Mouse (Mus musculus) forebrain, embryonic 14.5 days (tissue): ENCODE data around the gene Mecom. TPM values are rescaled to one million over a fixed set of nuclear protein-coding genes. Genes with fewer than 3 reads are reported as not detected.

Source experiments
- ATAC-seq: fragments of 200-750 bp; cut with Nextera tagmentation; 2 replicates; pipeline ENCODE4 v1.8.0; 2017; ENCODE audit warnings: mild to moderate bottlenecking, moderate library complexity
- DNase-seq: peaks from one replicate; pipeline ENCODE4 v3.0.0-alpha.2; 2015; ENCODE audit warnings: low spot score
- H3K27ac ChIP-seq: fragments of 300-500 bp; sonication (generic); 2 replicates; pipeline ENCODE4 v1.5.1; 2014; ENCODE audit warnings: low read depth, mild to moderate bottlenecking, control low read depth, low read length, moderate library complexity
- H3K27me3 ChIP-seq: fragments of 300-500 bp; sonication (generic); replicated peaks from 2 replicates; pipeline ENCODE4 v1.6.1; 2014; ENCODE audit warnings: low read length, control low read depth, mixed read lengths; ENCODE audit not compliant: control insufficient read depth, insufficient read depth
- H3K36me3 ChIP-seq: fragments of 300-500 bp; sonication (generic); 2 replicates; pipeline ENCODE4 v1.6.1; 2014; ENCODE audit warnings: low read length, control low read depth; ENCODE audit not compliant: control insufficient read depth, insufficient read depth
- H3K4me1 ChIP-seq: fragments of 300-500 bp; sonication (generic); 2 replicates; pipeline ENCODE4 v1.6.1; 2014; ENCODE audit warnings: antibody characterized with exemption, low read length, control low read depth; ENCODE audit not compliant: control insufficient read depth, insufficient read depth
- H3K4me2 ChIP-seq: fragments of 300-500 bp; sonication (generic); 2 replicates; pipeline ENCODE4 v1.6.1; 2014; ENCODE audit warnings: mild to moderate bottlenecking, control low read depth, low read length
- H3K4me3 ChIP-seq: fragments of 300-500 bp; sonication (generic); 2 replicates; pipeline ENCODE4 v1.5.1; 2014; ENCODE audit warnings: low read depth, low read length, control low read depth
- H3K9ac ChIP-seq: fragments of 300-500 bp; sonication (generic); 2 replicates; pipeline ENCODE4 v1.6.1; 2014; ENCODE audit warnings: mild to moderate bottlenecking, low read length, control low read depth, moderate library complexity
- H3K9me3 ChIP-seq: fragments of 300-500 bp; sonication (generic); replicated peaks from 2 replicates; pipeline ENCODE4 v1.6.1; 2016; ENCODE audit warnings: low read length, control low read depth, mixed read lengths; ENCODE audit not compliant: control insufficient read depth
- WGBS: fragments of 180-500 bp; shearing (Covaris S2); extraction: QIAGEN DNeasy Blood & Tissue Kit; methylation state at CpG from one replicate; pipeline ENCODE4 v1.1.7; 2014; 5-methylcytosine and 5-hydroxymethylcytosine counted together
- polyA plus RNA-seq: library from polyadenylated mRNA; unstranded; fragments of >200 nt; fragmentation: Nextera tagmentation; extraction: Ambion mirVana; gene quantifications from 2 replicates; pipeline ENCODE4 v1.2.1, GENCODE M21; 2014

Mecom gene
- polyA plus RNA-seq, 1 experiment from 2014 or later = 3.2 TPM

DNA sequence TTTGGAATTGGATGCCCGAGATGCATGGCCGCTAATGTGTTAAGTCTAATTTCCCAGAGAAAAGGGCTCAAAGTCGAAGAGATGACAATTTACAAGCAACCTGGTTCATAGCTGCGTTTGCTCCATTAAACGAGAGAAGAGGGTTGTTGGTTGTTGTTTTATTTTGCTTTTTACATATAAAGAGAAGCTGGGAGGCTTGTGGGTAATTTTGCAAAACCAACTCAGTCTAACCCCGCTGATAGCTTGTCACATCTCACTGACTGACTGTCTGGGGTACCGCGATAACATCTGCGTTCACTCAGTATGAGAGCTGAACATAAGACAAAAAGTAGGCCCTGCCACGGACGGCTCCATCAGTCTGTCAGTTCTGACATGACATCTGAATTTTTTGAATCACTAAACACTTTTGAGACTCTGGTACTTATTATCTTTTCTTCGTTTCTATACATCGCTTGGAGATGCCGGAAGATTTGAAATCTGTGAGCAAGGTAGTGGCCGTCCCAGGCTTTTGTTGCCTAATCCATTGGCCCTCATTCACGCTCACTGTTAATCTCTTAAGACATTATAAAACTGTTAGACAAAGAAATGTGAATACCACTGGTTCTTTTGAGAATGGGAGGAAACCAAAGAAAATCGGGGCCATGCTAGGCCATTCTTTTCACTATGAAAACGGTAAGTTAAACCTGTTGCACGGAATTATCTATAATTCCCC, 327.0 kb downstream of the Mecom start:
- 9% methylated on average over 19 of the region's 19 CpGs for WGBS
- Histone ChIP-seq H3K9ac (no peak overlapping the region), H3K4me3 (no peak overlapping the region), H3K4me2 (0 out of 2 replicates have a peak overlapping the region, but pooled peaks have one; percentile 1), H3K27me3 (peaks cover 33% of the 10 kb centered on the region), H3K4me1 (peaks cover 6% of the 10 kb centered on the region; the same call in 1 of the 2 replicates), H3K27ac (no peak overlapping the region), H3K36me3 (no peaks in the 10 kb centered on the region), H3K9me3 (no peaks in the 10 kb centered on the region)
- DNase-seq (peak; percentile 37), ATAC-seq (peak; percentile 56; the same call in 1 of the 2 replicates)

DNA sequence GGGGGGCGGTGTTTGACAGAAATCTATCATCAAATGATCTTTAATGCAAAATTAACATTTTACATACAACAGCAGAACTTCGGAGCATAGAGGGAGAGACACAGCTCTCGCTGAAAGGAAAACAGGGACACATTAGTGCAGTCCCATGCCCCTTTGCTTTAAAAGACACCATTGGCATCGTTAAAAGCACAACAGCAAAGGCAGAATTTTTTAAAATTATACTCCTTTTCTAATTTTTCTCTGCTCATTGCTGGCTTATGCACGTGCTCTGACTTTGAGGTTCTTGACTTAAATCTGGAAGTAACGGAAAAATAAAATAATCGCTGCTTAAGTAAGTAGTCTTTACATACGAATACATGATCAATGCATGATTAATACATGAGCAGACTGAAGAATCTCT, 327.9 kb downstream of the Mecom start:
- Histone ChIP-seq H3K4me1 (peaks cover 6% of the 10 kb centered on the region; the same call in 1 of the 2 replicates), H3K4me2 (peak overlapping the region; percentile 51), H3K9ac (no peak overlapping the region), H3K36me3 (no peaks in the 10 kb centered on the region), H3K9me3 (no peaks in the 10 kb centered on the region), H3K27me3 (peaks cover 33% of the 10 kb centered on the region), H3K4me3 (peak overlapping the region; percentile 19), H3K27ac (no peak overlapping the region)
- 0 out of 2 replicates have a peak, but pooled peaks have one; percentile 35 for ATAC-seq
- WGBS = 11% methylated on average over 8 of the region's 8 CpGs
- DNase-seq = peak; percentile 10

DNA sequence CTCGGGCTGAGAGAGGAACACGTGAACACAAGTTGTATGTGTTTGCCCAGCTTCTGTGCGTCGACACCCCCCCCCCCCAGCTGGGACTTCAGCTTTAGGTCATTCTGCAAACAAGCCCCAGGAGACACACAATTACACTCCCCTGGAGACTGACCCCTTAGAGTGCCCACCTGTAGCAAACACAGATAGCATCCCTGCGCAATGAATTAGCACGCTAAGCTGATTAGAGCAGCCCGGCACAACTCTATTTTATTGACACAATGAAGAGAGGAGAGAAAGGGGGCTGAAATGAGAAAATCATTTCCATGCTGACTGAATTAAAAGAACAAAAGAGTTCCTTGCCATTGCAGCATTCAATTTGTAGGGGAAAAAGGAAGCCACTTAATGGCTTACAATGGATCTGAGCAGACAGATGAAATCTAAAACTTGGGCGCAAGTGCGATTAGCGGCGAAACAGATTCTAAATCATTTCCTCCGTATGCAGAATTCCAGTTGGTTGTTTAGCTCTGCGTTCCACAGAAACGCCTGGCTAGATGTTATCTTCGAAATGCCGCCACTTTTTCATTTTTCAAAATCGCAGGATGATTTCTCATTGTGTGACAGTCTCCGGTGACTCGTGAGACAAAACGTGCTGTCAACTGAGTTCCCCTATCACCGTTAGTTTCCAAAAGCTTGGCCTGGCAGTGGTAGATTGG, 328.5 kb downstream of the Mecom start:
- Histone ChIP-seq H3K9ac (0 out of 2 replicates have a peak overlapping the region, but pooled peaks have one; percentile 29), H3K4me3 (peak overlapping the region; percentile 19), H3K36me3 (no peaks in the 10 kb centered on the region), H3K4me2 (peak overlapping the region; percentile 51), H3K27ac (no peak overlapping the region), H3K4me1 (peaks cover 6% of the 10 kb centered on the region; the same call in 1 of the 2 replicates), H3K9me3 (no peaks in the 10 kb centered on the region), H3K27me3 (peaks cover 33% of the 10 kb centered on the region)
- ATAC-seq (peak; percentile 71; the same call in 1 of the 2 replicates), DNase-seq (peak; percentile 46)
- under 1% methylated on average over 21 of the region's 21 CpGs for WGBS

DNA sequence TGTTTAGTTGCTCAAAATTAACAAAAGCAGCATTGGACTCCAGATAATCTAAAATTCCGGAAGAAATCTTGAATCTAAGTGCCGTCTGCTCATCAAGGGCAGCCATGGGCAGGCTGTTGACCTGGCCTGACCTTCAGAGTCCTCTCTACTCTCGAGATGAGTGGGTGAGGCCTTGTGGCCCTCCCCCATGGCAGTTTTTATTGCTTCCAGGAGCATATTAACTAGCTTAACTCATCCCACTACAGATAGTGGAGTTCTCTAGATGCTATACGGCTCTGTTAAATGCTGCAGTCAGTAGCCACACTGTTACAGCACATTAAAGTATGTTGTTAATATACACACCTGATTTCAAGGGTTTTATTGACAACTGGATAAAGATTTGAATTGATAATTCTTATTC, 333.2 kb downstream of the Mecom start:
- no peak for DNase-seq
- WGBS = 67% methylated on average over 4 of the region's 4 CpGs
- no peak overlapping the region for H3K4me3 ChIP-seq

DNA sequence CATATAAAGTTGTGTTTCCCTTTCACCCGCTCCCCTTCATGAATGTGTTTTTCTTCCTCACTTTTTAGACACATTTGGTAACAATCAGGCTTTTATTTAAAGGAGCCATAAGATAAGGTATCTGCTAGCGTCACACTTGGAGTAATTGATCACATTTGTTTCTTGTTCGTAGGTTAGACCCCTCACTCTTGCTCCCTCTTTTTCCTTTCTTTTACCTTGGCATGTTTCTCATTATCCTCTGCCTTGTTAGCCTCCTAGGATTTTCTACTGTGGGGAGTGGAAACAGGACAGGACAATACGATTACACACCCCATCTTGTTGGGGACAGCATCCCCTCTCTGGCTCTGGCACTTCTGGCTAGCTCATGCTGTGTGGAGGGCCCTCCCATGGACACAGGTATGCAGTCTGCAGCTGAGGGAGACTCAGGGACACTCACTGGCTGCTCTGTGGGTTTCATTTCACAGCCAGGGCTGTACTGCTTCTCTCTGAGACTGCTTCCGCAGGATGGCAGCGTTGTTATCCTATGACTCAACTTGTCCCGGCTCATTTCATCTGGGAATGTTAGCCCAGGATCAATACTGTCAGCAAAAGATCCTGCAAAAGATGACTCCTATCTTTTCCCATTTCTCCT, 334.2 kb downstream of the Mecom start:
- no peaks in the 10 kb centered on the region for H3K4me1 ChIP-seq
- H3K27me3 ChIP-seq = peaks cover 7% of the 10 kb centered on the region; the same call in 1 of the 2 replicates
- no peak overlapping the region for H3K27ac ChIP-seq
- no peaks in the 10 kb centered on the region for H3K9me3 ChIP-seq
- H3K36me3 ChIP-seq = no peaks in the 10 kb centered on the region
- DNase-seq (no peak), ATAC-seq (no peak)
- WGBS = 28% methylated on average over 7 of the region's 7 CpGs
- H3K4me3 ChIP-seq = no peak overlapping the region
- H3K9ac ChIP-seq = no peak overlapping the region
- no peak overlapping the region for H3K4me2 ChIP-seq

More for the DNA sequence above, 333.2 kb downstream of the Mecom start:
- no peak overlapping the region for H3K9ac ChIP-seq
- H3K27me3 ChIP-seq = peaks cover 15% of the 10 kb centered on the region; the same call in 1 of the 2 replicates
- no peak overlapping the region for H3K4me2 ChIP-seq
- ATAC-seq = no peak
- H3K27ac ChIP-seq = no peak overlapping the region
- H3K36me3 ChIP-seq = no peaks in the 10 kb centered on the region
- H3K9me3 ChIP-seq = no peaks in the 10 kb centered on the region
- 0 out of 2 replicates have a peak, but pooled peaks cover under 1% of the 10 kb centered on the region for H3K4me1 ChIP-seq

DNA sequence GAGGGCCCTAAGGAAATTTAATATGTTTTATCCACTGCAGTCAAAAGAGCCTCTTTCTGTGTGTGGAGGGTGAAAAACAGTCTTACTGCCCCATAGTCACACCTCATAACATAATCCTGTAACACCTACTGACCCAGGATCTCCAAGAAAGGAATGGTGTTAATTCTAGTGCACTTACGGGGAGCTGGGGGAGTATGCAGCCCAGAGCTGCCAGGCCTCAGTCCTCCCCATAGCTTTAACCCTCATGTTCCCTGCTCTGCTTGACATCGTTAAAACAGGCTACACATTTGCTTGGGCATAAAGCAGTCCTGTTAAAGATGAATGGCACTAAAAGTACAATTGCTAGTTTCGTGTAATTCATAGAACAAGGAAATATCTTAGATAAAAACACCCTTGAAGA, 335.0 kb downstream of the Mecom start:
- H3K36me3 ChIP-seq = no peaks in the 10 kb centered on the region
- no peaks in the 10 kb centered on the region for H3K9me3 ChIP-seq
- WGBS = 46% methylated on average over 3 of the region's 3 CpGs
- no peak overlapping the region for H3K9ac ChIP-seq
- DNase-seq (no peak), ATAC-seq (no peak)
- no peak overlapping the region for H3K4me2 ChIP-seq
- no peak overlapping the region for H3K4me3 ChIP-seq
- no peak overlapping the region for H3K27ac ChIP-seq
- peaks cover under 1% of the 10 kb centered on the region; the same call in 1 of the 2 replicates for H3K27me3 ChIP-seq
- no peaks in the 10 kb centered on the region for H3K4me1 ChIP-seq

DNA sequence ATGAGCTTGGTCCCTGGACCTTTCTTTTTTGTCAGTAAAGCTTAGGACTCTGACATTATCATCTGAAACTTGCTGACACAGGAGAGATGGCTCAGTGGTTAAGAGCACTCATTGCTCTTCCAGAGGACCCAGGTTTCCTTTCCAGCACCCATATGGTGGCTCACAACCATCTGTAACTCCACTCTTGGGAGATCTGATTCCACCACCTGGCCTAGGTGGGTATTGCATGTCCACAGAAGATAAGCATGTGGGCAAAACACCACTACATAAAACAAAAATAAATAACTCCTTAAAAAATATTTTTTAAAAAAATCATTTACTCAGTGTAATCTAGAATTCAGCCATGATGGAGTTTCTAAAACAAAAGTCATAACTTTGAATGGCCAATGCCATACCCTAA, 338.7 kb downstream of the Mecom start:
- H3K9me3 ChIP-seq = no peaks in the 10 kb centered on the region
- no peaks in the 10 kb centered on the region for H3K27me3 ChIP-seq
- H3K27ac ChIP-seq = no peak overlapping the region
- no peak for ATAC-seq
- H3K4me1 ChIP-seq = no peaks in the 10 kb centered on the region
- H3K4me3 ChIP-seq = no peak overlapping the region
- H3K4me2 ChIP-seq = no peak overlapping the region
- no peaks in the 10 kb centered on the region for H3K36me3 ChIP-seq
- no peak overlapping the region for H3K9ac ChIP-seq
- no peak for DNase-seq

DNA sequence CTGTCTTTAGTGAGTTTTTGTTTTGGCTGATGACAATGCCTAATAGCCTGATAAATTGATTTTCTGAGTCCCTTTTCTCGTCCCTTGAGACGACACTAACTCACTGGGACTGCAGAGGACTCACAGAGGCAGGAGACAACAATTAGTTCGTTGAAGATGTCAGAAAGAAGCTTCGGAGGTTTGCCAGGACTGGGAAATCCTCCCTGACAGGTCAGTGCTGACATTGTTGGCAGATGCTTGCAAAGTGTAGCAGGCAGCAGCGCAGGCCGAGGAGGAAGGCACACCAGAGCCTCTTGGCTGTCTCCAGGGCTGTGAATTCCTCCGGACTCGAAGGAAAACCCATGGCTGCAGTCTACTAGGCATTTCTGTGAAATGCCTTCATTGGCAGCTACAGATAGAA, 339.9 kb downstream of the Mecom start:
- no peak for ATAC-seq
- Histone ChIP-seq H3K4me1 (no peaks in the 10 kb centered on the region), H3K9me3 (no peaks in the 10 kb centered on the region), H3K9ac (no peak overlapping the region), H3K4me2 (no peak overlapping the region), H3K4me3 (no peak overlapping the region), H3K36me3 (no peaks in the 10 kb centered on the region), H3K27me3 (no peaks in the 10 kb centered on the region), H3K27ac (no peak overlapping the region)
- WGBS = 40% methylated on average over 8 of the region's 8 CpGs
- DNase-seq = no peak
